Mouse (Mus musculus) liver, embryonic 14.5 days (tissue): Measurements from ENCODE around the gene Dnajc16.

Experiments used
- CTCF ChIP-seq: IDR thresholded peaks from 2 replicates; pipeline ENCODE4 v1.5.1; 2016; ENCODE audit warnings: antibody characterized with exemption, low read depth, control low read depth
- EP300 ChIP-seq: IDR thresholded peaks from 2 replicates; pipeline ENCODE4 v1.6.1; 2016; ENCODE audit warnings: antibody characterized with exemption, low read depth

- TF ChIP-seq EP300: no peak
- TF ChIP-seq CTCF: no peak
Measured at GRCm38 (mm10) chr4:141711250-141711649, 79.5 kb downstream of the Dnajc16 start.
